Mouse (Mus musculus): Measurements from ENCODE around the gene Pprc1. TPM values are rescaled to one million over a fixed set of nuclear protein-coding genes. Genes with fewer than 3 reads are reported as not detected.

Pprc1 gene
- polyA plus RNA-seq, 1 experiment from 2014 or later = 51.0 TPM

DNA sequence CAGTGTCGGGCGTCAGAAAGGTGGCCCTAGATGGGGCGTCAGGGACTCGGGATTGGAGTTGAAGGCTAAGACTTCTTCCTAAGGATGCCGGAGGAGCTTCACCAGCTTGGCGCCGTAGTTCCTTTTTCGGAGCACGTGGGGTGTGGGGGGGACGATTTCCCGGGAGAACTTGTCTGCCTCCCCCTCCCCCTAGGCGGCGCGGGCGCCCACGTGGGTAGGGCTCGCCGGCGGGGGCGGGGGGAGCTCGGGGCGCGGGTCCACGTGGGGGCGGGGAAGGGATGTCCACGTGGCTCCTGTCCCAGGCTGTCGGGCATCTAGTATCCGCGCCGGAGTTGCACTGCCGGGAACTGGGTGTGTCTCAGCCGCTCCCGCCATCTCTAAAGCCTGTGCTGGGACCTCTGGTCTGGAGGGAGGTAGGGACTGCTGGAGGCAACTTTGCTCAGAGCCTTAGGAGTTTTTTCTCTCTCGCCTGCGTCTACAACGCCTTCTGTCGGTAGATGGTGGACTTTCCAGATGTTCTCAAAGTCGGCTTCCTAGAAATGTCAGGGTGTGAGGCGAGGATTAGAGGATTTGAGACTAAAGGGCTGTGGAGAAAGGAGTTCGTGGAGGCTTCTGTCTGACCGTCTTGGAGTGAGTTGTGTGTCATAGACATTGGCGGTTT lies 12.4 kb downstream of the Pprc1 start:
- H3K4me1 ChIP-seq (replicated peaks; ENCODE audit: control insufficient read depth, insufficient read depth, low read length) = peaks cover 8% of the 10 kb centered on the region
- peak overlapping the region; percentile 84 for H3K4me2 ChIP-seq (ENCODE audit: low read length)
- WGBS = 2% methylated on average over 37 of the region's 42 CpGs
- H3K27me3 ChIP-seq (replicated peaks; ENCODE audit: control insufficient read depth, insufficient read depth, low read length) = no peaks in the 10 kb centered on the region
- no peaks in the 10 kb centered on the region for H3K9me3 ChIP-seq (ENCODE audit: control insufficient read depth, low read length)
- DNase-seq (ENCODE audit: low spot score) (peak; percentile 92), ATAC-seq (replicated peaks; ENCODE audit: low FRiP score, low TSS enrichment, low read depth) (peak; percentile 77)
- peak overlapping the region; percentile 70 for H3K9ac ChIP-seq (ENCODE audit: low read length)
- H3K4me3 ChIP-seq (ENCODE audit: low read depth, low read length) = peak overlapping the region; percentile 88
- peaks cover 9% of the 10 kb centered on the region for H3K36me3 ChIP-seq (ENCODE audit: control insufficient read depth, insufficient read depth, low read length)
- peak overlapping the region; percentile 95 for H3K27ac ChIP-seq (ENCODE audit: low read depth)

DNA sequence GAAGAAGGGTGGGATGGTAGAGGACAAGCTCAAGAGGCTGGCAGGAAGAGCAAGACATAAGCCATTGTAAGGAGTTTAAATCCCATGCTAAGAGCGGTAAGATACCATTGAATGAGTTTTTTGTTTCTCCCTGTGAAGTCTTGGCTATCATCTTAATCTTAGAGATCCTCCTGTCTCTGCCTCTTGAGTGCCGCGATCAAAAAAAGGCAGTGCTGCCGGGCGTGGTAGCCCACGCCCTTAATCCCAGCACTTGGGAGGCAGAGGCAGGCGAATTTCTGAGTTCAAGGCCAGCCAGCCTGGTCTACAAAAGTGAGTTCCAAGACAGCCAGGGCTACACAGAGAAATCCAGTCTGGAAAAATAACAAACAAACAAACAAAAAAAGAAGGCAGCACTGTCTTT lies 13.8 kb downstream of the Pprc1 start:
- H3K9ac ChIP-seq (ENCODE audit: low read length) = no peak overlapping the region
- H3K4me1 ChIP-seq (replicated peaks; ENCODE audit: control insufficient read depth, insufficient read depth, low read length) = peaks cover 8% of the 10 kb centered on the region
- DNase-seq (ENCODE audit: low spot score) (no peak), ATAC-seq (replicated peaks; ENCODE audit: low FRiP score, low TSS enrichment, low read depth) (no peak)
- H3K27me3 ChIP-seq (replicated peaks; ENCODE audit: control insufficient read depth, insufficient read depth, low read length) = no peaks in the 10 kb centered on the region
- H3K36me3 ChIP-seq (ENCODE audit: control insufficient read depth, insufficient read depth, low read length) = peaks cover 23% of the 10 kb centered on the region
- H3K4me3 ChIP-seq (ENCODE audit: low read depth, low read length) = no peak overlapping the region
- H3K27ac ChIP-seq (ENCODE audit: low read depth) = no peak overlapping the region
- no peaks in the 10 kb centered on the region for H3K9me3 ChIP-seq (ENCODE audit: control insufficient read depth, low read length)
- 95% methylated on average over 7 of the region's 7 CpGs for WGBS
- peak overlapping the region; percentile 84; the same call in 1 of the 2 replicates for H3K4me2 ChIP-seq (ENCODE audit: low read length)

DNA sequence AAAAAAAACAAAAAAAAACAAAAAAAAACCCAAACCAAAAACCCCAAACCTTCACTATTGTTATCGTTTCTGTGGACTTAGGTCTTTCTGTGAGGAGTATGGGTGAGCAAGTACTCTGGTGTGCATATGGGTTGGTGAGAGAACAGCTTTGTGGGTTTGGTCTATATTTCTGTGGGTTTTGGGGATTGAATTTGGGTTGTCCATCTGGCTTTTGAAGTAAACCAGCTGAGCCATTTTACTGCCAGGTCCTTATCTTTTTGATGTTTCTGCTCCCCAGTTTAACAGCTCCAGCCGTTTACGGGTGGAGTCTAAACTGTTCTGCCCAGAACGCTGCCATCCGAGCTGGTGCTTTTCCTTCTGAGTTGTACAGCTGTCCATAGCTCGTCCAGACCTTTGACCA lies 16.2 kb downstream of the Pprc1 start:
- Histone ChIP-seq H3K9me3 (ENCODE audit: control insufficient read depth, low read length) (no peaks in the 10 kb centered on the region), H3K9ac (ENCODE audit: low read length) (no peak overlapping the region), H3K27ac (ENCODE audit: low read depth) (no peak overlapping the region), H3K27me3 (replicated peaks; ENCODE audit: control insufficient read depth, insufficient read depth, low read length) (no peaks in the 10 kb centered on the region), H3K36me3 (ENCODE audit: control insufficient read depth, insufficient read depth, low read length) (peaks cover 47% of the 10 kb centered on the region), H3K4me2 (ENCODE audit: low read length) (no peak overlapping the region), H3K4me1 (replicated peaks; ENCODE audit: control insufficient read depth, insufficient read depth, low read length) (peaks cover 8% of the 10 kb centered on the region), H3K4me3 (ENCODE audit: low read depth, low read length) (no peak overlapping the region)
- 63% methylated on average over 6 of the region's 6 CpGs for WGBS
- no peak for DNase-seq (ENCODE audit: low spot score)
- ATAC-seq (replicated peaks; ENCODE audit: low FRiP score, low TSS enrichment, low read depth) = no peak

DNA sequence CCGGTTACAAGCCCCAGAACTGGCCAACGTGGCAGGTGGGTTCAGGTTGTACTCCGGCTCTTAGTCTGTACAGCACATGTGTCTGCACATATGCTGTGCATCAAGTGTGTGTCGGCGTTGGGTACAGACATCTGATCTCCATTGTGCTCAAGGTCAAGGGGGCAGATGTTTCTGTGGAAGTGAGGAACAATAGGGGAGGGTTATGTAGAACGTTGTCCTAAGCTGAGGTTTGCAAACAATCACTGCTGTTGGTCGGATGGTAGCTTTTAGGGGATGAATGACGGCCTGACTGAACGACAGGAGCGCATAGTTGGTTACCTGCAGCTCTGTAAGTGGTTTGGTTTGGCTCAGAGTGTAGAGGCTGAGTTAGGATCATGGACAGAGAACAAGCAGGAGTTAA lies 23.4 kb downstream of the Pprc1 start:
- DNase-seq (ENCODE audit: low spot score) = no peak
- Histone ChIP-seq H3K4me2 (ENCODE audit: low read length) (no peak overlapping the region), H3K4me1 (replicated peaks; ENCODE audit: control insufficient read depth, insufficient read depth, low read length) (no peaks in the 10 kb centered on the region), H3K27ac (ENCODE audit: low read depth) (no peak overlapping the region), H3K36me3 (ENCODE audit: control insufficient read depth, insufficient read depth, low read length) (peaks cover 97% of the 10 kb centered on the region), H3K9ac (ENCODE audit: low read length) (no peak overlapping the region), H3K27me3 (replicated peaks; ENCODE audit: control insufficient read depth, insufficient read depth, low read length) (no peaks in the 10 kb centered on the region), H3K4me3 (ENCODE audit: low read depth, low read length) (no peak overlapping the region), H3K9me3 (ENCODE audit: control insufficient read depth, low read length) (no peaks in the 10 kb centered on the region)
- no peak for ATAC-seq (replicated peaks; ENCODE audit: low FRiP score, low TSS enrichment, low read depth)
- 88% methylated on average over 10 of the region's 10 CpGs for WGBS

DNA sequence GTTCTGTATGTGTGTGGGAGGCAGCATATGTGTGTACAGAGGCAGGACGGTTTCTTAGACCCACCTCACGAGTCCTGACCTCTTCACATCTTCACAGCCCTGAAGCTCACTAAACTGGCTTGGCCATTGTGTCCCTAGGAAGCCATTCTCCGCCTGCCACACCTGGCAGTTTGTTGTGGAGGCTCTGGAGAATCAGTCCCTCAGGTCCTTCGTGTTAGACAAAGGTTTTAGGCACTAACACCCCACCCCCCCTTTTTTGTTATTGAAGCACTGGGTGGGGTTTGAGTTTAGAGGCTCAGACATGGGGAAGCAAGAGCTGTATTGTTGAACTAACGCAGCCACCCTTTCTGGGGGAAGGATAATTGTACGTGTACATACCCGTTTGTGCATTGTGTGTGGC lies 28.6 kb downstream of the Pprc1 start:
- Histone ChIP-seq H3K27me3 (replicated peaks; ENCODE audit: control insufficient read depth, insufficient read depth, low read length) (no peaks in the 10 kb centered on the region), H3K4me1 (replicated peaks; ENCODE audit: control insufficient read depth, insufficient read depth, low read length) (peaks cover 16% of the 10 kb centered on the region), H3K9ac (ENCODE audit: low read length) (no peak overlapping the region), H3K4me2 (ENCODE audit: low read length) (no peak overlapping the region), H3K27ac (ENCODE audit: low read depth) (no peak overlapping the region), H3K9me3 (ENCODE audit: control insufficient read depth, low read length) (no peaks in the 10 kb centered on the region), H3K36me3 (ENCODE audit: control insufficient read depth, insufficient read depth, low read length) (peaks cover 63% of the 10 kb centered on the region), H3K4me3 (ENCODE audit: low read depth, low read length) (no peak overlapping the region)
- DNase-seq (ENCODE audit: low spot score) = no peak
- no peak for ATAC-seq (replicated peaks; ENCODE audit: low FRiP score, low TSS enrichment, low read depth)
- 81% methylated on average over 7 of the region's 7 CpGs for WGBS

DNA sequence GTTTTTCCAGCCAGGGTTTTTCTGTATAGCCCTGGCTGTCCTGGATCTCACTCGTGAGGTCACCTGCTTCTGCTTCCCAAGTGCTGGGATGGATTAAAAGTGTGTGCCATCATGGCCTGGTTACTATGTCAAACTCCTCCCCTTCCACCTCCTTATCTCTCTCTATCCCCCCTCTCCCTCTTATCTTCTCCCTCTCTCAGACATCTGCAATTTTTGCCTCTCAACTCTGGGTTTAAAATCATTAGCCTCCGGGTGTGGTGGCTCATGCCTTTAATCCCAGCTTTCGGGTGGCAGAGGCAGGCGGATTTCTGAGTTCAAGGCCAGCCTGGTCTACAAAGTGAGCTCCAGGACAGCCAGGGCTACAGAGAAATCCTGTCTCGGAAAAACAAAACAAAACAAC lies 29.6 kb downstream of the Pprc1 start:
- no peak for DNase-seq (ENCODE audit: low spot score)
- no peak for ATAC-seq (replicated peaks; ENCODE audit: low FRiP score, low TSS enrichment, low read depth)
- no peak overlapping the region for H3K27ac ChIP-seq (ENCODE audit: low read depth)
- peaks cover 16% of the 10 kb centered on the region for H3K4me1 ChIP-seq (replicated peaks; ENCODE audit: control insufficient read depth, insufficient read depth, low read length)
- H3K36me3 ChIP-seq (ENCODE audit: control insufficient read depth, insufficient read depth, low read length) = peaks cover 63% of the 10 kb centered on the region
- H3K9ac ChIP-seq (ENCODE audit: low read length) = no peak overlapping the region
- WGBS = 86% methylated on average over 5 of the region's 5 CpGs
- no peaks in the 10 kb centered on the region for H3K27me3 ChIP-seq (replicated peaks; ENCODE audit: control insufficient read depth, insufficient read depth, low read length)
- H3K4me3 ChIP-seq (ENCODE audit: low read depth, low read length) = no peak overlapping the region
- H3K4me2 ChIP-seq (ENCODE audit: low read length) = no peak overlapping the region
- H3K9me3 ChIP-seq (ENCODE audit: control insufficient read depth, low read length) = no peaks in the 10 kb centered on the region

DNA sequence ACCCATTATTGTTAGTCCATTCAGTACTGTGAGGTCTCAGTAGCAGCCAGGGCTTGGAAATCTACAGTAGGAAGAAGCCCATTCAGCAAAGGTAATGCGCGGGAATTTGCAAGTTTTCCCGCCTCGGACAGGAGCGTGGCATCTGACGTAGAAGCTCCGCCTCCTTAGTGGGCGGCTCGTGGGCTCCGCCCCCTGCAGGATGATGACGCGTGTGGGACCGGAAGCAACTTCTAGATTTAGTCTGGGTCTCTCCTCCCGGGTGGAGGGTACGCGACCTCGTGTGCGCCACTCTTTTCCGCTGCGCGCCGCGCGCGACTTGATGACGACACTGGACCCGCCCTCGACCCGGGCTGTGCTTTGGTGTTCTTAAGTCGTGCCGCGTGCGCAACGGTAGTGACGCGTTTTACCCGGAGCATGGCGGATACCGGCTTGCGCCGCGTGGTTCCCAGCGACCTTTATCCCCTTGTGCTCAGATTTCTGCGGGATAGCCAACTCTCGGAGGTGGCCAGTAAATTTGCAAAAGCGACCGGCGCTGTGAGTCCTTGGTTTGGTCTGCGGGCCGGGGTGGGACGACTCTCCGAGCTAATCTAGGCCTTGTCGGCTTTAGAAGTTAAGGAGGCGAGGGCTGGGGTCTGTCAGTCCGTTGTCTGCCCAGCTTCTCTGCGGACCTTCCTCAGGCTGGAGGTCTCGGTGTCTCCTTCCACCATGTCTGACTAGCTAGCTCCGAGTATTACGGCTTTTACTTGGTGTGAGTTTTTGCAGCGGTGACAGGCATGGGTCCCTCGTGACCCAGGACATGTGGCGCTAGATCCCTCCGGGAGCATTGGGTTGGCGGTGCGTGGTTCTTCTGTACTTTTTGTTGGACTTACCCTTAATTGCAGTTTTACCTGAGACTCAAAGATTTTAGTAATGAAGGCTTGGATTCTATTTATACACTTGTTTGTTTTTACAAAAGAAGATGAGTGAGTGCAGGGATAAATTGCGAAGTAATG lies 31.2 kb downstream of the Pprc1 start, which contains the start of gene Nolc1:
Gene Nolc1 (plus strand): TSS at position 248 of the 992 bp plus-strand sequence.
- WGBS = under 1% methylated on average over 66 of the region's 66 CpGs
- ATAC-seq (replicated peaks; ENCODE audit: low FRiP score, low TSS enrichment, low read depth) (peak; percentile 99), DNase-seq (ENCODE audit: low spot score) (peak; percentile 99)
- peaks cover 16% of the 10 kb centered on the region for H3K4me1 ChIP-seq (replicated peaks; ENCODE audit: control insufficient read depth, insufficient read depth, low read length)
- peaks cover 65% of the 10 kb centered on the region for H3K36me3 ChIP-seq (ENCODE audit: control insufficient read depth, insufficient read depth, low read length)
- H3K27ac ChIP-seq (ENCODE audit: low read depth) = peak within 1 kb of the TSS; percentile 80
- H3K9me3 ChIP-seq (ENCODE audit: control insufficient read depth, low read length) = no peaks in the 10 kb centered on the region
- peak within 1 kb of the TSS; percentile 81 for H3K4me3 ChIP-seq (ENCODE audit: low read depth, low read length)
- H3K9ac ChIP-seq (ENCODE audit: low read length) = peak within 1 kb of the TSS; percentile 78
- H3K4me2 ChIP-seq (ENCODE audit: low read length) = peak within 1 kb of the TSS; percentile 90
- H3K27me3 ChIP-seq (replicated peaks; ENCODE audit: control insufficient read depth, insufficient read depth, low read length) = no peaks in the 10 kb centered on the region

DNA sequence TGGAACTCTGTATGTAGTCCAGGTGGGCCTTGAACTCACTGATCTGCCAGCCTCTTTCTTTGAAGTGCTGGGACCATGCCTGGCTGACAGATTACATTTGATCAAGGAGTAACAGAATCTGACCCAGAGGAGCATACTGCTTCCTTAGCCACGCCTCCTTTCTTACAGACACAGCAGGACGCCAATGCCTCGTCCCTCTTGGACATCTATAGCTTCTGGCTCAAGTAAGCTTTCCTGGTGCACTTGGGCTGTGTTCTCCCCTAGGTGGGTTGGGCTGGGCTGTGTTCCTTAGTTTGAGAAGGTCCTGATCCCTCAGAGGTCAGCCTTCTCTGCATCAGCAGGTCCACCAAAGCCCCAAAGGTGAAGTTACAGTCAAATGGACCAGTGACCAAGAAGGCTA lies 33.8 kb downstream of the Pprc1 start:
- no peak for DNase-seq (ENCODE audit: low spot score)
- no peak overlapping the region for H3K4me2 ChIP-seq (ENCODE audit: low read length)
- WGBS = 81% methylated on average over 3 of the region's 3 CpGs
- no peaks in the 10 kb centered on the region for H3K27me3 ChIP-seq (replicated peaks; ENCODE audit: control insufficient read depth, insufficient read depth, low read length)
- H3K9me3 ChIP-seq (ENCODE audit: control insufficient read depth, low read length) = no peaks in the 10 kb centered on the region
- peaks cover 16% of the 10 kb centered on the region for H3K4me1 ChIP-seq (replicated peaks; ENCODE audit: control insufficient read depth, insufficient read depth, low read length)
- no peak for ATAC-seq (replicated peaks; ENCODE audit: low FRiP score, low TSS enrichment, low read depth)
- H3K27ac ChIP-seq (ENCODE audit: low read depth) = no peak overlapping the region
- H3K9ac ChIP-seq (ENCODE audit: low read length) = no peak overlapping the region
- H3K4me3 ChIP-seq (ENCODE audit: low read depth, low read length) = no peak overlapping the region
- H3K36me3 ChIP-seq (ENCODE audit: control insufficient read depth, insufficient read depth, low read length) = peaks cover 65% of the 10 kb centered on the region
